Mouse (Mus musculus): Measurements from ENCODE around the gene Nat10.

The Nat10 gene

DNA sequence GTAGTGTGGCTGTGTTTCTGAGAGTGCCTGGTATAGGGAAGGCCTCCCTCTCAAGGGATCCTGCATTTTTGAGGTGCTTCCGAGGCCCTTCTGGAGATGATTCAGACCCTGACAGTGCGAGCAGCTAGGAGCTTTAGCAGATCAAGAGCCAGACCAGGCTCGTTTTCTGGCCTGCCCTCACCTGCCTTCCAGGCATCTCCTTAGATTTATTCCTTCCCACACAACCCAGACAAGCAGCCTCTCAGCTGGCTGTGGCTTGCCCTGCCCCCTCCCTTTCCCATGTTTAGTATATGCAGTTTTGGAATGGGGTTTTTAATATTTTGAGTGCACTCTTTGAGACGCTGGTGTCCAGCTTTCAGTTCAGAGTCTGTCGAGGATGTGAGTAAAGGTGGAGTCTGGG is 70.2 kb downstream of the Nat10 start:
- DNase-seq, result no peak

DNA sequence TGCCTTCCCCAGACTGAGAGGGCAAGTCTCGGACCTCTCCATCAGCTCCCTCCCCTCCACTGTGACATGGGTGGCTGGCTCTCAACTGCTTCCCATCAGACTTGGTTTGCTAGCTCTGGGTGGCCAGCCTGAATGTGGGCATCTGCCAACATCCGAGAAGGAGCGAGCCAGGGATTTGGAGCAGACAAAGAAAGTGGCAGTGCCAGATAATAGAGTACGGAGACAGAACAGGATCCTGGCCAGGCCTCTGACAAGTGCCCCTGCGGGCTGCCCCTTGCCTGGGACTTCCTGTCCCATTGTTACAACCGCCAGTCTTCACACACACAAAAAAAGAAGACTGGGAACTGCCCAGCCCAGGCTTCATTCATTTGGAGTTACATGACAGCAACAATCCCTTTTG is 70.6 kb downstream of the Nat10 start:
- peak; percentile 32 for DNase-seq

DNA sequence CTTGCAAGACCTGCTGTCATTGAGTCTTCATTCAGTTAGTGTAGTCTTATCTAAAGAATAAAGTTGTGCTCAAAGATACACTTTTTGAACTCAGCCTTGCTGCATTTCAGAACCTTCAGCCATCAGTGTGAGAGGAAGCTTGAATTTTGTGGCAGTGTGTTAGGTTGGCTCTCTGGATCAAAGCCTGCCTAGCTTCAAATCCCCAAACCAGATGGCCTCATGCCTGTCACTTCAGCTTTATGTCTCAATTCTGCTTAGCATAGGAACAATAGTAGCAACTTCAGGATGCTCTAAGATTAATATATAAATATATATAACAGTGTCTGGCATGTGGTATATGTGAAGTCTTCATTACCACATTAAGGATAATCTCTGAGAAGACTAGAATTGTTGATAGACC is 73.2 kb downstream of the Nat10 start:
- DNase-seq, result no peak

DNA sequence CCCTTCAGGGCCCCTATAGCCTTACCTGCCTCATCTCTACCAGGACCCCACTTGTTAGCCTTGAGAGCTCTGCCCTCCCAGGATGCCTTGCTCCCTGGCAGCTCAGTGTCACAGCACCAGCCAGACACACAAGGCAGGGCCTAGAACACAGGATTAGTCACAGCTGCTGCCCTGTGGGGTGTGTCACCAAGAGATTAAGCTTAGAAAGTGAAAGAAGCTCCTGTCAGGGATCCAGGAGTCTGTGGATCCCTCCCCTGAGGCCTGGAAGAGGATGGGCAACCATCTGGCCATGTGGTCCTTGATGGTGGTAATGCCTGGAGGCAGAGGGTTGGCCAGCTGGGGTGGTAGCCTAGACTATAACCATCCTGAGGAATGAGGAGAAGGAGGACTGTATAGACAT is 73.9 kb downstream of the Nat10 start:
- DNase-seq, result no peak

DNA sequence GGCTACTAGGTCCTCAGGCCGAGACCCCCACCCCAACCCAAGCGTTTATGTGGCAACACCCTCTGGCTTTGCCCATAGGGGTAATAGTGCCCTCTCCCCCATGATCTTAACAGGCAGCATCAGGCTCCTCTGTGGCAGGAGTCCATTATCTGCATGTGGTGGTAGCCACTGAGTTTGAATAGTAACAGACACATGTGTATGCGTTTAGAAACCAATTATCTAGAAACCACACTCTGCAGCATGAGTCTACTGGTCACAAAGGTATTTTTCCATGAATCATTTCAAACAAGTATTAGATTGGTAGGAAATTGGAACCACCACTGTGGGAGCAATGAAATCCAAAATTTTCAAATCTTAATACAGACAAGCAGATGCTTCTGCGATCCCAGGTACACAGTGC is 75.5 kb downstream of the Nat10 start:
- no peak for DNase-seq

DNA sequence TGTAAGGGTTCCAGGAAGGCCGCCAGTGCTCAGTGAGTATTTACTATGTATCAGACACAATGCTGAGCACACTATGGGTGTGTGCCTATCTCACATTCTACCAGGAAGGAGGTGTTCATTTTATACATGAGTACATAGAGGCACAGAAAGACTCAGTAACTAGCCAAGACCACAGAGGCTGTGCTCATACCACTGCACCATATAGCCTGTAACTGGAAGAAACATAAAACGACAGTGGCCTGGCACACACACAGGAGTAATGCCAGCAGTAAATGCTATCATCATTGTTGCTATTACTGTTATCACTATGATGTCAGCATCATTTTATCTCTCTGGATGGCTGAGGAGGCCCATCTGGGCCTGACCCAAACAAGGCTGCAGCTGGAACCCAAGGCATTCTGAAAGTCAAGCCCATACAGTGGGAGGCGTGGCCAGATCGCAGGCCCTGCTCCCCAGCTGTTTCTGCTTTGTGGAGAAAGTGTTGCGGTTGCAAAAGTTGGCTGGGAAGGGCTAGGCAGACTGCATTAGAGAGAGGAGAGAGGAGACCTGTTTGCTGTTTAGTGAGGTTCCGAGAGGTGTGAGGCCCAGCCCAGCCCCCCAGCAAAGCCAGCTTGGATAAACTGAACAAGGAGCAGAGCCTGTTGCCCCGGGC is 76.0 kb downstream of the Nat10 start:
- DNase-seq, result no peak

DNA sequence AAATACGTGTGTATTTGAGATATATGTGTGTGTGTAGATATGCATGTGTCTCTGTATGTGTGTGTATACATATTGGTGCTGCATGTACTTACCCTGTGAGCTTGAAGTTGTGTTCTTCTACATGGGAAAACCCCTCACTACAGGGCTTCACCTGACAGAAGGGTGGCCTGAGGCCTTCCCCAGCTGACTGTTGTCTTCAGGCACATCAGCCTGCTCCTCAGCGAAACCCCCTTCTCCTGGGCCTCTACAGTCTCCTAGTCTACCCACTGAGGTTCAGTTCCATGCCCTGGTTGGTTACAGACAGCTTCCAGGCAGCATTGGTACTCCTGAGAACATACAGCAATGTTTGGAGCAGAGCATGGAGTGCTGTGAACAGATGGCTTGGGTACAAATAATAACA is 76.6 kb downstream of the Nat10 start:
- DNase-seq, result no peak

DNA sequence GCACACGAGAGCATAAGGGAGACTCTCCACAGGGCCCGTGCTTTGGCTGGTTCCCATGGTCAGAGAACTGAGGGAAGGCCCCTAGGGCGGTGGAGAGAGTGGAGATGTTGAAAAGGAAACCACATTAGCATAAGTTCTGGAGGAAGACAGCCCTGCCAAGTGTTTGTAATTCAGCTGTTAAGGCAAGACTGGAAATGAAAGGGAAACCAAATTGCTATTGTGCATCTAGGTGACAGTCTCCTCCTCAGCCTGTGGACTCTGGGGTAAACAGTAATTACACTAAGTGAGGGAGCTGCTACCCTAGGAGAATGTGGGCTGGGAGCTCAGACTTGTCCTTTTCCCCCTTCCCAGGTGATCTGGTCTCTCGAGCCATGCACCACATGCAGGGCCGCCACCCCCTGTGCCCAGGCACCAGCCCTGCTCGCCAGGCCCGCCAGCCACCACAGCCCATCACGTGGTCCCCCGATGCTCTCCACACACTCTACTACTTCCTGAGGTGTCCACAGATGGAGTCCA is 78.1 kb downstream of the Nat10 start:
- DNase-seq, result no peak

DNA sequence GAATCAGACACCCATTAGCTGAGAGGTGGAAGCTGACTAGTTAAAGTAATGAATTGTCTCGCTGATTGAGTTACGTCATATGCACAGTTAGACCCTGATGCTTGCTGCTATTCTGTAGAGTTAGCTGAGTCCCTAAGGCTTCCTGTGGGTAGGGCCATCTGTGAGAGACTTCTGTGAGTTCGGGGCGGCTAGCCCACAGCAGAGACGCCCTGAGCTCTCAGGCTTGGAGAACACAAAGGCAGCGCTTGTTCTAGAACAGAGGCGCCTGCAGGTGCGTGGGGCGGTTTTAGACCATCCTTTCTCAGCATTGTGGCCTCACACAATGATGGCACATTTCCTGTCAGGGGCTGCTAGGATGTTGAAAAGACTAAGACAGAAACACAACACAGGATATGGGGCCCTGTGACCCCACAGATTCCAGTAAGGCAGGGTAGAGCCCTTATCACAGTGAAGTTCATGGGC is 78.8 kb downstream of the Nat10 start:
- DNase-seq, result no peak

DNA sequence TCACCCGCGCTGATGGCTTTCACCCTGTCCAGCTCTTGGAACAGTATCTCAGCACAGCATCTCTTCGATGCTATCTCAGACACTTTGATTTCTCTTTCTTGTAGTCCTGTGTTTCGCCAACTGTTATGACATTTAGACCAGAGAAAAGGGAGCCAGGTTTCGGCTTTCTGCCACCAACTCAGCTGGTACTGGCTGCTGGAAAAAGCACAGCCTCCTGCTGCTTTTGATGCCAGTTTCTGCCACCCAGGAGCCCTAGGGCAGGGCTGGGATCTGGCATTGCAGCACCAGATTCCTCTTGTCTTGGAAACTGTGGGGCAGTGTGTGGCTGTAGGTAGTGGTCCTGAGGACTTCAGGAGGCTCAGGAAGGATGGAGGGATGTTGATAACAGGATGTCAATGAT is 79.9 kb downstream of the Nat10 start:
- no peak for DNase-seq

DNA sequence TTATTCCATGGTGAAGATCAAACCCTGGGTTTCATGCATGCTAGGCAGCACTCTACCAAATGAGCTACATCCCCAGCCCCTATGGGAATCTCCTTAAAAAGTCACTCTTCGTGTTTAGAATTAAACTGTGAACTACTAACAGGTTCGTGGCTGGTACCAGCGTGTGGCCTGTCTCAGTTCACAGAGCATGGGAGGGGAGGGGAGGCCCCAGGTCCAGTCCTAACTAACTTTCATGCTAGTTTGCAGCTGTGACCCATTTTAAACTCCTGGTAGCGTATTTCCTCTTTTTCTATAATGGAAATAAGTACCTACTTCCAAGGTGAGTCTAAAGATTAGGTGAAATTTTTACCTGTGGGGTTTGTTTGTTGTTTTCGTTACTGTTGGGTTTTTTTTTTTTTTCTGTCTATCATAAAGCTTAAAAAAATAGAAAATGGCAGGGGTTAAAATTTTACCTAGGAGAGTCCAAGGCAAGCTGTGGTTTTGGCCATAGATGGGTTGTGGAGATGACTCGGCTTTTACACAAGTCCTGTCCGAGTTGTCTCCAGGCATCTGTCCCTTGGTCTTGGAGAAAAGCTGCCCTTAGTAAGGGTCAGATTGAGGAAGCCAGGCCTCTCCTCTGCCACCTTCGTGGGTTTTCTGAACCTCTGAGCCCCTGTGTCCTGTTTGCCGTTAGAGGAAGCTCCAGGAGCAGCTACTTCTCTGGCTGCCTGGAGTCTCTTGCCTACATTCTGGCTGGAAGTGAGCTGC is 80.5 kb downstream of the Nat10 start:
- no peak for DNase-seq

DNA sequence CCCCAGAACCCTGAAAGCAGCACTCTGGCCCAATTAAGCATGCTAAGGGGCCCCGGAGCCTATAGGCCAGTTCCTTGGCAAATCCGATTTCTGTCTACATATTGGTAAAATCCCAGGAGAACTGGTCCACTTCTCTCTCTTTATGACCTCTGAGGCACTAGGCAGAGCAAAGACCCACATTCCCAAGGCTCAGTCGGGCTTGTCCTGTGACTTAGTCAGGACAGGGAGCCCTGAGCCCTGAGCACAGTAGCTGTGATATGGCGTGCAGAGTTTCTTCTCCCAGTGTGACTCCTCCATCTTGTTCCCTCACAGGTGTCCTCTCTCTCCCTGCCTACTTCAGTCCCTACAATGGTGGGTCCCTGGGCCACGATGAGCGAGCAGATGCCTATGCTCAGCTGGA is 82.6 kb downstream of the Nat10 start:
- no peak for DNase-seq

DNA sequence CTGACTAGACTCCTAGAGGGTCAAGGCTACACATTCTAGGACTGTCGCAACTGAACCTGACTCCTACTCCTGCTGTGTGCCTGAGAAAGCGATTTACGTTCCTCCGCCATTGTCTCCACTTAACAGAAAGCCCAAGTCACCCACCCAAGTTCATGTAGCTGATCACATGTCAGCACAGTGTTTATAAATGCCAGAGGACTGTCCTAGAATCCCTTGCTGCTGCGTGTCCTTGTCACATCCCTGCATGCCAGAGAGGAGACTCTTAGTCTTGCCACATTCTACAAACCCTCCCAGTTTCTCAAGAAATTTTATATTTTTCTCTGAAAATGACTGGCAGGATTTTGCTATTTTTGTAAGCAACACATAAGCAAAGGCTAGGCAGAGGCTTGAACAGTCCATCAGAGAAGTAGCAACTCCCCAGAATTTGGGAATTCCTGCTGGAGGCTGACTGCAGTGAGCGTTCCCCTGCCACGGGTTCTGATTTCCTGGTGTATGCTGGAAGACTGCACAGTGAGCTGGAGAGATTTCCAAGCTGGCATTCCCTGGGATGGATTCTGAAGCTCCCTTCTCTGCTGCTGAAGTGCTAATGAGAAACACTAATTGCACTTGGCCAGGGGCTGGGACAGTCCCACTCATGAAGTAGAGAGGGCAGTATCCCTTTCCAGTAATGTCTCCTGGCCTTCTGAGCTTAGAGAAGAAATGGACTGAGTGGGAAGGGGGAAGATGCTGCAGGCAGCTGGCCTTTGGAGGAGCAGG is 83.3 kb downstream of the Nat10 start:
- DNase-seq, result no peak

DNA sequence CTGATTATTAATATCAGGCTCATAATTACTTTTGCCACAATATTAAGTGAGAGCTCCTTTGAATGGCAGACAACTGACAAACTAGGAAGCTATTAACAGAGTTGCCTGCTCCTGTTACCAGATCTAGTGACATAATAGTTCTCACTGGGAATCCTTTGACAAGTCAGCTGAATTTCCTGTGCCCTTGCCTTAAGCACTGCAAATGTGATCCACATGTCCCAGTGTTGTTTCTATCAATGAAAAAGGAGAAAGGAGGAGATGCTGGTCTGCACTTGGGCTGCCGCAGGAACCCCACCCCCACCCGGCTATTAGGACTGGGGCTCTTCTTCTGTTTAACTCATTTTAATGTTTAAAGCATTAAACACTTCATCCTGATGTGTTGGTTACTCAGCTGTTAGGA is 84.3 kb downstream of the Nat10 start:
- no peak for DNase-seq

DNA sequence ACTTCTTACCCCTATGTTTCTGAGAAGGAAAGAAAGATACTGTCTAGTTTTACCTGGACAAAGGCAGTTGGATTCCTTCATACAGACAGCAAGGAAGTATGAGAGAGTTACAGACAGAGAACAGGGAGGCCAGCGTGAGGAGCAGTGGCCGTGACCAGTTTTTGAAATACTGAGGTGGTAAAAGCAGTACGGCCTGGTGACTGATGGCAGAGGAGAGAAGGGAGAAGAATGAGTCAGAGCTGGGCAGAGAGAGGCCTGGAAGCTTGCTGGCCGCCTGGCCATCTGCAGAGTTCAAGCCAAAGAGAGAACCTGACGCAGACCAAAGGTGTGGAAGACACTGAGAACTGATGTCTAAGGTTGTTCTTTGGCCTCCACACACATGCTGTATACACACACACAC is 85.7 kb downstream of the Nat10 start:
- DNase-seq, result no peak

DNA sequence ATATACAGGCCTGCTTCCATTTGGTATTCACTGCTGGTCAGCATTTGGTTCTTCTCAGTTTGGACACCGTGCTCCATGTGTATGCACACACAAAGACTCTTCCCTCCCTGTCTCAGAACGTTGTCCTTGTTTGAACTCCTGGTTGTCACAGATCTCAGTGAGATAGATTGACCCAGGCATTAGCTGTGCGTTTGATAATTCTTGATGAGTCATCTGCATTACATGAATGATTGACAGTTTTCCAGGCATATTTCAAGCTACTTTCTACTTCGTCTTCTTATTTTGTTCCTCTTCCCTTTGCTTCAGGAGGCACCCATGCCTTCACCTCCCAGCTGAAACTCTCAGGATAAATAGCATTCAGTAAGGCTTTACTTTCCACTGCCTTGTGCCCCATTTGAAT is 87.5 kb downstream of the Nat10 start:
- DNase-seq, result no peak

DNA sequence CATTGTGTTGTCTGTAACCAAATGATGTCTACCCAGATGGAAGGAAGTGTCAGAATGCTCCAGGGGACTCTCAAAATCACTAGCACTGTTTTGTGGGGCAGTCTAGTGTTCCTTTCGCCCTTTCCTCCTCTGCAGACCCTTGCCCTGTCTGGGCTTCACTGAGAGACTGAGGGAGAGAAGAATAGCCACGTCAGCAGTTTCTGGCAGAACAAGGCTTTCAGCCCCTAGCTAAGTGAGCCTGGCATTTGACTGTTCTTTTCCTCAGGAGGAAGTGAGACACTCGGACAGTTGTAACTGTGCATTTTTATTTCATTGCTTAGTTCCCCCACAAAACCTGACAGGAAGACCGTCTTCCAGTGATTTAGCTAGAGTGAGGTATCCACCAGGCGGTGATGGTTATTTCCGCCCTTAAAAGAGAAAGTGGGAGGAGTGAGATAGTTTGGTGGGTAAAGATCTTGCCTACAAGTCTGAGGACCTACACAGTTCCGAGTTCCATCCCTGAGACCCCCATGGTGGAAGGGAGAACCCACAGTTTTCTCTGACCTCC is 88.4 kb downstream of the Nat10 start:
- no peak for DNase-seq

Data from cerebellum, adult 11-12 months (tissue).